Mouse (Mus musculus) CH12.LX (cell line): ENCODE results near the gene Padi3.

Experiments
- CTCF ChIP-seq, 2 experiments: IDR thresholded peaks in 1 of 2; conservative IDR thresholded peaks in 1 of 2; 2 replicates each; pipeline ENCODE4 v1.5.1; 2011 to 2012; ENCODE audit warnings: low read depth in 2 of 2, low read length in 2 of 2, improper control_type of control experiment in 1 of 2, inconsistent platforms in 1 of 2, mild to moderate bottlenecking in 1 of 2, moderate library complexity in 1 of 2
- EP300 ChIP-seq: IDR thresholded peaks from 2 replicates; pipeline ENCODE4 v1.6.1; 2011; ENCODE audit warnings: low read length, improper control_type of control experiment
- MAX ChIP-seq: IDR thresholded peaks from 2 replicates; pipeline ENCODE4 v1.6.1; 2011; ENCODE audit warnings: low read length, improper control_type of control experiment
- MEF2A ChIP-seq: IDR thresholded peaks from 2 replicates; pipeline ENCODE4 v1.6.1; 2014; ENCODE audit warnings: low read depth, mild to moderate bottlenecking, inconsistent platforms, low read length, improper control_type of control experiment, borderline replicate concordance
- MXI1 ChIP-seq: IDR thresholded peaks from 2 replicates; pipeline ENCODE4 v1.6.1; 2011; ENCODE audit warnings: mild to moderate bottlenecking, low read depth, low read length, improper control_type of control experiment
- POLR2A ChIP-seq: IDR thresholded peaks from 2 replicates; pipeline ENCODE4 v1.6.1; 2011; ENCODE audit warnings: low read depth, mild to moderate bottlenecking, improper control_type of control experiment, low read length
- RAD21 ChIP-seq: IDR thresholded peaks from 2 replicates; pipeline ENCODE4 v1.6.1; 2011; ENCODE audit warnings: low read depth, mild to moderate bottlenecking, low read length, improper control_type of control experiment, moderate library complexity
- RCOR1 ChIP-seq: conservative IDR thresholded peaks from 2 replicates; pipeline ENCODE4 v1.6.1; 2012; ENCODE audit warnings: low read depth, mild to moderate bottlenecking, inconsistent platforms, low read length, improper control_type of control experiment
- SMC3 ChIP-seq: IDR thresholded peaks from 2 replicates; pipeline ENCODE4 v1.6.1; 2011; ENCODE audit warnings: low read depth, low read length, improper control_type of control experiment
- TCF12 ChIP-seq: IDR thresholded peaks from 2 replicates; pipeline ENCODE4 v1.6.1; 2014; ENCODE audit warnings: low read depth, mild to moderate bottlenecking, inconsistent platforms, low read length, improper control_type of control experiment
- ZC3H11A ChIP-seq: IDR thresholded peaks from 2 replicates; pipeline ENCODE4 v1.6.1; 2012; ENCODE audit warnings: low read depth, mild to moderate bottlenecking, inconsistent platforms, low read length, improper control_type of control experiment
- ZMIZ1 ChIP-seq: IDR thresholded peaks from 2 replicates; pipeline ENCODE4 v1.6.1; 2012; ENCODE audit warnings: low read depth, mild to moderate bottlenecking, inconsistent platforms, low read length, improper control_type of control experiment

- TF ChIP-seq POLR2A (no peak), RCOR1 (no peak), MAX (no peak), CTCF (conservative IDR thresholded peaks at IDR 0.05 in 1 of 2, IDR thresholded peaks at IDR 0.05 in 1 of 2; ENCODE audit: low read depth in 2 of 2, low read length in 2 of 2) (no peak), ZMIZ1 (no peak), MEF2A (no peak), RAD21 (no peak), ZC3H11A (no peak), TCF12 (no peak), SMC3 (no peak), EP300 (no peak), MXI1 (no peak)
Measured at GRCm38 (mm10) chr4:140742543-140742942, 67.9 kb downstream of the Padi3 start, which contains the start of gene Padi6.
